Mouse (Mus musculus) lung, embryonic 15.5 days (tissue): ENCODE data around the gene Gm7271. TPM values are rescaled to one million over a fixed set of nuclear protein-coding genes. Genes with fewer than 3 reads are reported as not detected.
A peak's percentile ranks its signal among the peaks of the same experiment; 100 is the strongest.

Experiments used
- ATAC-seq: fragments of 200-750 bp; cut with Nextera tagmentation; 2 replicates; pipeline ENCODE4 v1.8.0; 2017; ENCODE audit warnings: moderate number of reproducible peaks, borderline replicate concordance; ENCODE audit not compliant: low FRiP score, low TSS enrichment; ENCODE audit errors: extremely low read depth
- H3K27ac ChIP-seq: fragments of 300-500 bp; sonication (generic); 2 replicates; pipeline ENCODE4 v1.5.1; 2015; ENCODE audit warnings: moderate library complexity, mild to moderate bottlenecking, inconsistent platforms
- H3K27me3 ChIP-seq: fragments of 300-500 bp; sonication (generic); 2 replicates; pipeline ENCODE4 v1.6.1; 2015; ENCODE audit warnings: inconsistent platforms
- H3K36me3 ChIP-seq: fragments of 300-500 bp; sonication (generic); 2 replicates; pipeline ENCODE4 v1.6.1; 2015; ENCODE audit warnings: inconsistent platforms
- H3K4me1 ChIP-seq: fragments of 300-500 bp; sonication (generic); 2 replicates; pipeline ENCODE4 v1.6.1; 2015; ENCODE audit warnings: inconsistent platforms
- H3K4me2 ChIP-seq: fragments of 300-500 bp; sonication (generic); 2 replicates; pipeline ENCODE4 v1.6.1; 2015; ENCODE audit warnings: inconsistent platforms, mild to moderate bottlenecking, moderate library complexity
- H3K4me3 ChIP-seq: fragments of 300-500 bp; sonication (generic); 2 replicates; pipeline ENCODE4 v1.5.1; 2015; ENCODE audit warnings: mild to moderate bottlenecking, inconsistent platforms
- H3K9ac ChIP-seq: fragments of 300-500 bp; sonication (generic); 2 replicates; pipeline ENCODE4 v1.6.1; 2015; ENCODE audit warnings: inconsistent platforms
- H3K9me3 ChIP-seq: fragments of 300-500 bp; sonication (generic); 2 replicates; pipeline ENCODE4 v1.6.1; 2016; ENCODE audit warnings: inconsistent platforms
- WGBS: fragments of 180-500 bp; shearing (Covaris S2); methylation state at CpG from one replicate; pipeline ENCODE4 v1.1.7; 2015; 5-methylcytosine and 5-hydroxymethylcytosine counted together
- polyA plus RNA-seq: library from polyadenylated mRNA; unstranded; fragments of >200 nt; fragmentation: Nextera tagmentation; extraction: Ambion mirVana; gene quantifications from 2 replicates; pipeline ENCODE4 v1.2.1, GENCODE M21; 2015

Gm7271 gene
- not detected in 2 replicates for polyA plus RNA-seq

DNA sequence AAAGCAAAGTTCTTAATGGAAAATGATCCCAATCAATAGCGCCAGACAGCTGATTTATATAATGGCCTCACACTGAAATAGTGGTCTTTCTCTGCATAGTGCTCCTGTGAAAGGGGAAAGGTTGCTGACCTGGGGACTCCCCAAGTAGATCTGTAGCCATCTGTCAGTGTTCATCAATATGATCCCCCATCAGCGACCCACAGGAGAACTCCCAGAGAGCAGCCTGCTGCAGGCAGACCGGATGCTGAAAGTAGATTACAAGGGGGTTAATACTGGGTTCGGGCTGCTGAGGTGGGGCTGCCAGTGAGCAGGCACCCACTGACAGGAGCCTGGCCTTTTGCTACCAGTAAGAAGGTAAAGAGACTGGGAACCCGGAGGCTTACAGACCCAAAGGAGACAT lies at the start of gene Gm7271:
Gene Gm7271, plus strand, starts transcription at position 230 of the 400 bp plus-strand sequence.
- Histone ChIP-seq H3K4me2 (no peak within 1 kb of the TSS), H3K27ac (no peak within 1 kb of the TSS), H3K9ac (no peak within 1 kb of the TSS), H3K4me1 (no peaks in the 10 kb centered on the region), H3K4me3 (no peak within 1 kb of the TSS), H3K27me3 (no peaks in the 10 kb centered on the region), H3K9me3 (no peaks in the 10 kb centered on the region), H3K36me3 (no peaks in the 10 kb centered on the region)
- ATAC-seq, result no peak
- WGBS, result 43% methylated on average over 5 of the region's 5 CpGs

- ATAC-seq, result peak; percentile 41; the same call in 1 of the 2 replicates
- H3K27me3 ChIP-seq, result no peaks in the 10 kb centered on the region
Observed at GRCm38 (mm10) chr5:76437100-76437499, 46.7 kb upstream of the Gm7271 start.

GRCm38 (mm10) chr5:76437696-76438095 lies 46.1 kb upstream of the Gm7271 start:
- WGBS, result 82% methylated on average over 8 of the region's 8 CpGs
- Histone ChIP-seq H3K27me3 (no peaks in the 10 kb centered on the region), H3K36me3 (no peaks in the 10 kb centered on the region), H3K9me3 (no peaks in the 10 kb centered on the region), H3K9ac (no peak overlapping the region), H3K27ac (peak overlapping the region; percentile 31; the same call in 1 of the 2 replicates), H3K4me2 (no peak overlapping the region), H3K4me1 (no peaks in the 10 kb centered on the region), H3K4me3 (no peak overlapping the region)
- ATAC-seq, result no peak

More at GRCm38 (mm10) chr5:76437100-76437499, 46.7 kb upstream of the Gm7271 start:
- Histone ChIP-seq H3K9me3 (no peaks in the 10 kb centered on the region), H3K9ac (no peak overlapping the region), H3K36me3 (no peaks in the 10 kb centered on the region), H3K4me2 (no peak overlapping the region), H3K4me1 (no peaks in the 10 kb centered on the region), H3K4me3 (no peak overlapping the region), H3K27ac (peak overlapping the region; percentile 31)
- WGBS, result 60% methylated on average over 5 of the region's 5 CpGs

- Histone ChIP-seq H3K4me1 (no peaks in the 10 kb centered on the region; the same call in 1 of the 2 replicates), H3K27me3 (no peaks in the 10 kb centered on the region), H3K36me3 (no peaks in the 10 kb centered on the region), H3K9ac (no peak overlapping the region), H3K27ac (no peak overlapping the region), H3K4me2 (no peak overlapping the region), H3K9me3 (no peaks in the 10 kb centered on the region), H3K4me3 (no peak overlapping the region)
- WGBS, result 38% methylated on average over 4 of the region's 4 CpGs
- ATAC-seq, result peak; percentile 86; the same call in 1 of the 2 replicates
Observed at GRCm38 (mm10) chr5:76441431-76441830, 42.4 kb upstream of the Gm7271 start.

GRCm38 (mm10) chr5:76474931-76475330 lies 8.9 kb upstream of the Gm7271 start:
- Histone ChIP-seq H3K36me3 (no peaks in the 10 kb centered on the region), H3K4me1 (no peaks in the 10 kb centered on the region), H3K4me2 (no peak overlapping the region), H3K9ac (no peak overlapping the region), H3K9me3 (no peaks in the 10 kb centered on the region), H3K27me3 (no peaks in the 10 kb centered on the region), H3K4me3 (no peak overlapping the region), H3K27ac (no peak overlapping the region)
- ATAC-seq, result no peak
- WGBS, result 84% methylated on average over 2 of the region's 2 CpGs

DNA sequence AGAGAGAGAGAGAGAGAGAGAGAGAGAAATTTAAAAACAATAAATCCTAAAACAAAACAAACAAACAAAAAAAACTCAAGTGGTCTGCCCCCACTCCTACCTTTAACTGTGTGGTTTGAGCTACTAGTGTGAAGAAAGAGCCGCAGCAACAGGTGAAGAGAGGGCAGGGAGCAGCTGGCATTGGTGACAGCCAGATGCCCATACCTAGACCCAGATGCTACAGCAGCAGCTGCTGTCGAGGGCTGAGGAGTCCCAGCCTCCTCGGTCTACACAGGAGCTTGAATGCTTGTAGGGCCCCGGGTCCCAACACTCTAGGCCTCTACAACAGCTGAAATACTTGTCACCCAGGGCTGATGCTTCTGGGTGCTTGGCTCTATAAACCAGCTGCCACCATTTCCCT lies 7.0 kb upstream of the Gm7271 start:
- Histone ChIP-seq H3K9ac (no peak overlapping the region), H3K27ac (no peak overlapping the region), H3K27me3 (no peaks in the 10 kb centered on the region), H3K4me2 (no peak overlapping the region), H3K4me1 (no peaks in the 10 kb centered on the region), H3K9me3 (no peaks in the 10 kb centered on the region), H3K4me3 (no peak overlapping the region), H3K36me3 (no peaks in the 10 kb centered on the region)
- ATAC-seq, result no peak
- WGBS, result 55% methylated on average over 4 of the region's 4 CpGs

- H3K4me2 ChIP-seq, result no peak overlapping the region
- ATAC-seq, result no peak
- 24% methylated on average over 9 of the region's 9 CpGs for WGBS
Observed at GRCm38 (mm10) chr5:76477764-76478163, 6.1 kb upstream of the Gm7271 start.

GRCm38 (mm10) chr5:76495126-76495525 lies 11.3 kb downstream of the Gm7271 start:
- H3K27me3 ChIP-seq, result no peaks in the 10 kb centered on the region
- ATAC-seq, result no peak
- no peaks in the 10 kb centered on the region for H3K4me1 ChIP-seq
- no peak overlapping the region for H3K4me2 ChIP-seq
- no peak overlapping the region for H3K27ac ChIP-seq
- H3K4me3 ChIP-seq, result no peak overlapping the region
- WGBS, result 81% methylated on average over 13 of the region's 13 CpGs
- H3K9me3 ChIP-seq, result no peaks in the 10 kb centered on the region
- H3K36me3 ChIP-seq, result no peaks in the 10 kb centered on the region
- H3K9ac ChIP-seq, result no peak overlapping the region

More at GRCm38 (mm10) chr5:76477764-76478163, 6.1 kb upstream of the Gm7271 start:
- no peaks in the 10 kb centered on the region for H3K36me3 ChIP-seq
- no peak overlapping the region for H3K27ac ChIP-seq
- H3K9ac ChIP-seq, result no peak overlapping the region
- H3K27me3 ChIP-seq, result no peaks in the 10 kb centered on the region
- no peaks in the 10 kb centered on the region for H3K9me3 ChIP-seq
- H3K4me1 ChIP-seq, result no peaks in the 10 kb centered on the region
- H3K4me3 ChIP-seq, result no peak overlapping the region

DNA sequence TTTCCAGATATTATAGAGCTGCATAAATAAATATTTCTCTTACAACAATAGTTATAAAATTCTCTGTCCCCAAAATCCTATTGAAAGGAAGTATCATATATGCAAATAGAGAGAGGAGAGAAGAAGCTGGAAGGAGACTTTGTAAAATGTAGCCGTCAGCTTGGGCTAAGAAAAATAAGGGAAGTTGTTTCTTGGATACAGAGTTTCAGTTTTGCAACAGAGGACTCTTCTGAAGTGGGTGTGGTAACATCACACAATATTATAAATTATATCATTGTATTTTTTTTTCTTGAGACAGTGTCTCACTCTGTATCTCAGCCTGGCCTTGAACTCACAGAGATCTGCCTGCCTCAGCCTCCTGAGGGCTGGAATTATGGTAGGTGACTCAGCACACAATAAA lies 38.6 kb downstream of the Gm7271 start:
- Histone ChIP-seq H3K36me3 (no peaks in the 10 kb centered on the region), H3K9me3 (no peaks in the 10 kb centered on the region), H3K4me2 (no peak overlapping the region), H3K4me1 (no peaks in the 10 kb centered on the region), H3K27ac (no peak overlapping the region), H3K27me3 (no peaks in the 10 kb centered on the region), H3K4me3 (no peak overlapping the region), H3K9ac (no peak overlapping the region)
- no peak for ATAC-seq
- 78% methylated on average over 1 of the region's 1 CpGs for WGBS

GRCm38 (mm10) chr5:76524623-76525022 lies 40.8 kb downstream of the Gm7271 start:
- no peak overlapping the region for H3K4me2 ChIP-seq

DNA sequence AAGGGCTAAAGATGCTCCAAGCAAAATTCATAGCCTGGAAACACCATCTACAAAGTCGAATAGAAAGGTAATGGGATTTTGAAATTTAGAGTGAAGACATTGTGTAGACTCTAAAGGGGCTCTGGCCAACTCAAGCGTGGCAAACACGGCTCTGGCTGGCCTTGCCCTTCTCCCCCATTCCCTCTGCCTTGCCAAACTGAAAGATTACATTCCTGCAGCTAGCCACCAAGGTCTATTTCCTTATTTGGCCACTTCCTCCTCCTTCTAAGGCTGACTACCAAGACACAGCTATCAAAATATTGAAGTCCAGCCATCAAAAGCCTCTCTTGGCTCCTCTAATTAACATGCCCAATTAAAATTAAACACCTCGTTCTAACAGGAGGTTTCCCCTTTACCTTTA lies 41.2 kb downstream of the Gm7271 start:
- H3K36me3 ChIP-seq, result no peaks in the 10 kb centered on the region
- H3K4me2 ChIP-seq, result no peak overlapping the region
- ATAC-seq, result no peak
- H3K4me1 ChIP-seq, result peaks cover 3% of the 10 kb centered on the region
- no peaks in the 10 kb centered on the region for H3K27me3 ChIP-seq
- H3K9ac ChIP-seq, result no peak overlapping the region
- no peak overlapping the region for H3K27ac ChIP-seq
- H3K9me3 ChIP-seq, result no peaks in the 10 kb centered on the region
- H3K4me3 ChIP-seq, result no peak overlapping the region
- WGBS, result 55% methylated on average over 4 of the region's 4 CpGs

More at GRCm38 (mm10) chr5:76524623-76525022, 40.8 kb downstream of the Gm7271 start:
- Histone ChIP-seq H3K4me1 (no peaks in the 10 kb centered on the region), H3K27ac (no peak overlapping the region), H3K36me3 (no peaks in the 10 kb centered on the region), H3K9ac (no peak overlapping the region), H3K27me3 (no peaks in the 10 kb centered on the region), H3K4me3 (no peak overlapping the region), H3K9me3 (no peaks in the 10 kb centered on the region)
- 61% methylated on average over 5 of the region's 5 CpGs for WGBS
- no peak for ATAC-seq

- ATAC-seq, result no peak
- H3K4me3 ChIP-seq, result no peak overlapping the region
- H3K27ac ChIP-seq, result no peak overlapping the region
- H3K4me1 ChIP-seq, result peaks cover 9% of the 10 kb centered on the region
- no peaks in the 10 kb centered on the region for H3K36me3 ChIP-seq
- H3K4me2 ChIP-seq, result no peak overlapping the region
- no peaks in the 10 kb centered on the region for H3K9me3 ChIP-seq
- H3K9ac ChIP-seq, result no peak overlapping the region
- 36% methylated on average over 2 of the region's 2 CpGs for WGBS
- no peaks in the 10 kb centered on the region for H3K27me3 ChIP-seq
Observed at GRCm38 (mm10) chr5:76525829-76526228, 42.0 kb downstream of the Gm7271 start.
